Mouse (Mus musculus): ENCODE data around the gene Klk1b21. TPM values are rescaled to one million over a fixed set of nuclear protein-coding genes. Genes with fewer than 3 reads are reported as not detected.
"Not testable (repeated sequence)": the region's sequence is repeated elsewhere in the genome, so short reads cannot be mapped to it uniquely, and the experiment has no call there.

Klk1b21 gene
- not detected in 2 replicates for polyA plus RNA-seq (2014; fragmentation: Nextera tagmentation; extraction: Ambion mirVana)

- WGBS, result 84% methylated on average over 3 of the region's 3 CpGs
- H3K4me2 ChIP-seq (ENCODE audit: low read depth, low read length); H3K9ac ChIP-seq (replicated peaks; ENCODE audit: low read length); H3K4me3 ChIP-seq (ENCODE audit: low read depth, low read length); H3K27ac ChIP-seq (replicated peaks; ENCODE audit: low read depth, low read length); DNase-seq (ENCODE audit: low spot score); ATAC-seq (replicated peaks; ENCODE audit: insufficient number of reproducible peaks, low FRiP score, low TSS enrichment, low read depth); H3K27me3 ChIP-seq (ENCODE audit: control insufficient read depth, insufficient read depth, low read length); H3K9me3 ChIP-seq (replicated peaks; ENCODE audit: control insufficient read depth, low read length); H3K36me3 ChIP-seq (replicated peaks; ENCODE audit: control insufficient read depth, insufficient read depth, low read depth, low read length); H3K4me1 ChIP-seq (ENCODE audit: control insufficient read depth, insufficient read depth, low read length): not testable (repeated sequence)
Observed at GRCm38 (mm10) chr7:44102028-44102427, at the start of gene Klk1b21. TSS of gene Klk1b21 (plus strand) at chr7:44102328.

DNA sequence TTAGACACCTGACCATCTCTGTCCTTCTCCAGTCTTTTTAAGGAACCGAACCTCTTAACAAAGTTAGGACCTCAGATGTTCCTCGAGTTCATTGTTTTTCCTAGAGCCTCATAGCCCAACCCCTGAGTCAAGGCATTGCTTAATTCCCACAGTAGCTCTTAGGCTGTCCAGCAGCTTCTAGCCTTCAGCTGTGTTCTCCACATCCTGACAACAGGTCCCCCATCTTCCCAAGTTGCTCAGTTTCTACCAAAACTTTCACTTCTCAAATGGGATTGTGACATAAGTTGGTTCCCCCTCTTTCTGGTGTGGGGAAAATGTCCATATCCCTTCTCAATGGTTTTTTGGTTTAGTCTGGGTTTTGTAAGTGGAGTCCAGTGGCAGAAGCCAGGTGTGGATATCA, 30.0 kb upstream of the Klk1b21 start:
- Histone ChIP-seq H3K4me3 (ENCODE audit: low read depth, low read length) (no peak overlapping the region), H3K36me3 (replicated peaks; ENCODE audit: control insufficient read depth, insufficient read depth, low read depth, low read length) (no peaks in the 10 kb centered on the region), H3K27me3 (ENCODE audit: control insufficient read depth, insufficient read depth, low read length) (no peaks in the 10 kb centered on the region), H3K4me2 (ENCODE audit: low read depth, low read length) (no peak overlapping the region), H3K9me3 (replicated peaks; ENCODE audit: control insufficient read depth, low read length) (no peaks in the 10 kb centered on the region), H3K27ac (replicated peaks; ENCODE audit: low read depth, low read length) (no peak overlapping the region), H3K4me1 (ENCODE audit: control insufficient read depth, insufficient read depth, low read length) (no peaks in the 10 kb centered on the region), H3K9ac (replicated peaks; ENCODE audit: low read length) (no peak overlapping the region)
- DNase-seq (ENCODE audit: low spot score) (no peak), ATAC-seq (replicated peaks; ENCODE audit: insufficient number of reproducible peaks, low FRiP score, low TSS enrichment, low read depth) (no peak)
- 77% methylated on average over 2 of the region's 2 CpGs for WGBS

DNA sequence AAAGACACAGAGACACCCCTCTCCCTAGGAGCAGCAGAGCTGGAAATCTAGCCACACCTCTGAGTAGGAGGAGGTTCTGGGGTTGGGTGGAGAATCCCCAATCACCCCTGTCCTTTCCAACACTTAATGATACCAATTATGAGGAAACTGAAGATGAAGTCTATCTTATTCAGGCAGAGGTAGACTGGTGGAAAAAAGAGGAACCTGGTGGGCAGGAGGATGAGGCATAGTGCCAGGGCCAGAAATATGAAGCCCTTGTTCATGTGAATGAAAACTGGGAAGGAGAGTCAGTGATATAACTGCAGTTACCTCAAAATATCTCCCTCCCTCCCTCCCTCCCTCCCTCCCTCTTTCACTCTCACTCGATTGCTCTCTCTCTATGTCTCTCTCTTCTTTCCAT, 24.4 kb upstream of the Klk1b21 start:
- no peak for ATAC-seq (replicated peaks; ENCODE audit: insufficient number of reproducible peaks, low FRiP score, low TSS enrichment, low read depth)
- no peak overlapping the region for H3K27ac ChIP-seq (replicated peaks; ENCODE audit: low read depth, low read length)
- no peaks in the 10 kb centered on the region for H3K27me3 ChIP-seq (ENCODE audit: control insufficient read depth, insufficient read depth, low read length)
- H3K36me3 ChIP-seq (replicated peaks; ENCODE audit: control insufficient read depth, insufficient read depth, low read depth, low read length), result no peaks in the 10 kb centered on the region
- H3K4me3 ChIP-seq (ENCODE audit: low read depth, low read length), result no peak overlapping the region
- H3K9ac ChIP-seq (replicated peaks; ENCODE audit: low read length), result no peak overlapping the region
- DNase-seq (ENCODE audit: low spot score), result no peak
- no peaks in the 10 kb centered on the region for H3K9me3 ChIP-seq (replicated peaks; ENCODE audit: control insufficient read depth, low read length)
- WGBS, result 75% methylated on average over 1 of the region's 1 CpGs
- H3K4me2 ChIP-seq (ENCODE audit: low read depth, low read length), result no peak overlapping the region
- H3K4me1 ChIP-seq (ENCODE audit: control insufficient read depth, insufficient read depth, low read length), result no peaks in the 10 kb centered on the region

DNA sequence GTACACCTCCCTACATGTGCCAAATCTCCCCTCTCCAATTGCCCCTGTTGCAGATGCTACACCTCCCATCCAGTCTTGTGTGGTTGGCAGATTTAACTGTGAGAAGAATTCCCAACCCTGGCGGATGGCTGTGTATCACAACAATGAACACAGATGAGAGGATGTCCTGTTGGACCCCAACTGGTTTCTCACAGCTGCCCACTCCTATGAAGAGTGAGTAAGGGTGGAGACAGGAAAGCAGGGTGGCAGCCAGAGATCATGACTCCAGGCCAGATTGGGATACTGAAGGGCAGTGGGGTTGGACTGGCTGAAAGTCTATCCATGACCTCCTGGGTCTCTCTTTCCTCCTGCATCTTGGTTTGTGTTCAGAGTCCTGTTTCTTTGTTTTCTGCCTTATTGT, 6.0 kb upstream of the Klk1b21 start:
- Histone ChIP-seq H3K27ac (replicated peaks; ENCODE audit: low read depth, low read length) (no peak overlapping the region), H3K27me3 (ENCODE audit: control insufficient read depth, insufficient read depth, low read length) (no peaks in the 10 kb centered on the region), H3K36me3 (replicated peaks; ENCODE audit: control insufficient read depth, insufficient read depth, low read depth, low read length) (no peaks in the 10 kb centered on the region), H3K4me2 (ENCODE audit: low read depth, low read length) (no peak overlapping the region), H3K9me3 (replicated peaks; ENCODE audit: control insufficient read depth, low read length) (no peaks in the 10 kb centered on the region), H3K4me1 (ENCODE audit: control insufficient read depth, insufficient read depth, low read length) (no peaks in the 10 kb centered on the region), H3K9ac (replicated peaks; ENCODE audit: low read length) (no peak overlapping the region), H3K4me3 (ENCODE audit: low read depth, low read length) (no peak overlapping the region)
- WGBS, result 84% methylated on average over 1 of the region's 1 CpGs
- ATAC-seq (replicated peaks; ENCODE audit: insufficient number of reproducible peaks, low FRiP score, low TSS enrichment, low read depth), result no peak
- no peak for DNase-seq (ENCODE audit: low spot score)

DNA sequence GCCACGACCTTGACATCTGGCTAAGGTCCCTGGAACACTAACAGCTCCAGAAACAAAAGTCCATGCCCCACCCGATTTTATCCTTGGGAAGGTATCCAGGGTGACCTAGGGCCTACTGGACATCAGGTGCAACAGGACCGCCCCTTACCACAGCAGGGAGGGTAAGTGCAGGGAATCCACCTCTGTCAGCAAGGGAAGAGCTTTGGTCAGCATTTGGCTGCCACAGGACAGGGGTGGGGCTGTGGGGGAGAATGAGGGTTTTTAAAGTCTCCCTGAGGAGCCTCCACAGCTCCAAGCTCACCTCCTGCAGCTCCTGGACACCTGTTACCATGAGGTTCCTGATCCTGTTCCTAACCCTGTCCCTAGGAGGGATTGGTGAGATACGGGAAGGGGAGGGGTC, 10.2 kb downstream of the Klk1b21 start, which contains the start of gene Klk1b22:
Gene Klk1b22 (plus strand): TSS at position 301 of the 400 bp plus-strand sequence.
- no peak for ATAC-seq (replicated peaks; ENCODE audit: insufficient number of reproducible peaks, low FRiP score, low TSS enrichment, low read depth)
- no peaks in the 10 kb centered on the region for H3K27me3 ChIP-seq (ENCODE audit: control insufficient read depth, insufficient read depth, low read length)
- no peak for DNase-seq (ENCODE audit: low spot score)
- no peaks in the 10 kb centered on the region for H3K4me1 ChIP-seq (ENCODE audit: control insufficient read depth, insufficient read depth, low read length)
- no peak within 1 kb of the TSS for H3K4me2 ChIP-seq (ENCODE audit: low read depth, low read length)
- H3K9ac ChIP-seq (replicated peaks; ENCODE audit: low read length), result no peak within 1 kb of the TSS
- no peak within 1 kb of the TSS for H3K4me3 ChIP-seq (ENCODE audit: low read depth, low read length)
- H3K27ac ChIP-seq (replicated peaks; ENCODE audit: low read depth, low read length), result no peak within 1 kb of the TSS
- WGBS, result 72% methylated on average over 4 of the region's 4 CpGs
- no peaks in the 10 kb centered on the region for H3K9me3 ChIP-seq (replicated peaks; ENCODE audit: control insufficient read depth, low read length)
- H3K36me3 ChIP-seq (replicated peaks; ENCODE audit: control insufficient read depth, insufficient read depth, low read depth, low read length), result no peaks in the 10 kb centered on the region

- Histone ChIP-seq H3K36me3 (replicated peaks; ENCODE audit: control insufficient read depth, insufficient read depth, low read depth, low read length) (no peaks in the 10 kb centered on the region), H3K9ac (replicated peaks; ENCODE audit: low read length) (no peak overlapping the region), H3K4me2 (ENCODE audit: low read depth, low read length) (no peak overlapping the region), H3K4me1 (ENCODE audit: control insufficient read depth, insufficient read depth, low read length) (no peaks in the 10 kb centered on the region), H3K4me3 (ENCODE audit: low read depth, low read length) (no peak overlapping the region), H3K27ac (replicated peaks; ENCODE audit: low read depth, low read length) (no peak overlapping the region), H3K9me3 (replicated peaks; ENCODE audit: control insufficient read depth, low read length) (no peaks in the 10 kb centered on the region), H3K27me3 (ENCODE audit: control insufficient read depth, insufficient read depth, low read length) (no peaks in the 10 kb centered on the region)
- ATAC-seq (replicated peaks; ENCODE audit: insufficient number of reproducible peaks, low FRiP score, low TSS enrichment, low read depth) (0 out of 2 replicates have a peak, but pooled peaks have one; percentile 56), DNase-seq (ENCODE audit: low spot score) (no peak)
- 87% methylated on average over 6 of the region's 6 CpGs for WGBS
Observed at GRCm38 (mm10) chr7:44123445-44123844, 21.3 kb downstream of the Klk1b21 start.

DNA sequence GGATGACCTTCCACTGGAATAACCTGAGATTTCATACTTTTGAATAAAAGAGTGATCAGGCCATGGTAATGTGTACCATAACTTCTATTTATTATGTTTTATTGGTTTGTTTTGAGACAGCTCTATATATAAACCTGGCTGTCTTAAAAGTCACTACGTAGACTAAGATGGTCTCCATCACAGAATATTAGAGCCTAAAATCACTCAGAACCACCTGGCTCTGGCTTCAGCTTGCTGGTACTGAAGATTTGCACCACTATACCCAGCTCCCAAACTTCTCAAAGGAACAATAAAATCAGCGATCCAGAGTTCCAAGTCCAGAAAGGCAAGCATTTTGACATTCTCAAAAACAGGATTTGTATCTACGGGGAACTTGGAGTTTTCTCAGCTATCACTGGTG, 34.3 kb downstream of the Klk1b21 start, which contains the start of gene Klk1b16:
Gene Klk1b16 (plus strand): TSS at position 301 of the 400 bp plus-strand sequence.
- Histone ChIP-seq H3K9ac (replicated peaks; ENCODE audit: low read length) (no peak within 1 kb of the TSS), H3K27ac (replicated peaks; ENCODE audit: low read depth, low read length) (no peak within 1 kb of the TSS), H3K36me3 (replicated peaks; ENCODE audit: control insufficient read depth, insufficient read depth, low read depth, low read length) (no peaks in the 10 kb centered on the region), H3K4me3 (ENCODE audit: low read depth, low read length) (no peak within 1 kb of the TSS), H3K4me2 (ENCODE audit: low read depth, low read length) (no peak within 1 kb of the TSS), H3K27me3 (ENCODE audit: control insufficient read depth, insufficient read depth, low read length) (no peaks in the 10 kb centered on the region), H3K9me3 (replicated peaks; ENCODE audit: control insufficient read depth, low read length) (no peaks in the 10 kb centered on the region), H3K4me1 (ENCODE audit: control insufficient read depth, insufficient read depth, low read length) (no peaks in the 10 kb centered on the region)
- ATAC-seq (replicated peaks; ENCODE audit: insufficient number of reproducible peaks, low FRiP score, low TSS enrichment, low read depth) (no peak), DNase-seq (ENCODE audit: low spot score) (no peak)
- WGBS, result 93% methylated on average over 3 of the region's 3 CpGs

Data from embryonic facial prominence, embryonic 11.5 days (tissue).